ENCODE assay signal across 25 mouse cellular contexts in genomic region chr9:118726550-118726949, GRCm38 (mm10).
DNase-seq lines count a peak whose midpoint lies in the region; ATAC-seq and TF ChIP-seq lines count a peak whose summit lies in the region.
"Had no signal": no experiment of that assay in that cellular context is flagged by ENCODE, and none has a peak within 500 bp of the region (broad histone marks: within the 10 kb centered on the region; RNA-seq: fewer than 3 reads in every experiment).

No protein-coding gene starts in this region.

- no peak for ATAC-seq in heart, embryonic 13.5 days (ENCODE audit: extremely low read depth, insufficient number of reproducible peaks, low FRiP score, low TSS enrichment)
- ATAC-seq in megakaryocyte progenitor cell, adult 5-6 weeks (replicated peaks; ENCODE audit: poor library complexity) = peak; percentile 90
- ATAC-seq: intestine, postnatal 0 days; midbrain, embryonic 16.5 days had no signal

- H3K4me1 ChIP-seq in heart, embryonic 13.5 days = peaks cover 69% of the 10 kb centered on the region
- peaks cover 36% of the 10 kb centered on the region for H3K4me1 ChIP-seq in spleen, adult 2 months (ENCODE audit: control insufficient read depth, insufficient read depth, insufficient read length)
- H3K4me1 ChIP-seq: forebrain, embryonic 12.5 days; liver, embryonic 13.5 days had no signal

- no peak for TF ChIP-seq POLR2A in spleen, adult 2 months (IDR thresholded peaks at IDR 0.05; ENCODE audit: low read depth, low read length)

- no peak overlapping the region for H3K4me3 ChIP-seq in heart, embryonic 13.5 days
- no peak overlapping the region for H3K4me3 ChIP-seq in spleen, adult 2 months (ENCODE audit: extremely low read depth, insufficient read depth, insufficient read length)
- H3K4me3 ChIP-seq: embryonic facial prominence, embryonic 13.5 days; erythroblast, embryonic 14.5 days; forebrain, embryonic 12.5 days; hindbrain, embryonic 12.5 days; kidney, embryonic 15.5 days; liver, embryonic 13.5 days; myocyte had no signal

- intact Hi-C loops in heart, postnatal 25 days (cut with DNase I) = no loop called here

- no peak for TF ChIP-seq CTCF in spleen, adult 2 months (IDR thresholded peaks at IDR 0.05; ENCODE audit: extremely low read depth, insufficient read depth, insufficient read length, insufficient replicate concordance)

- no peak overlapping the region for H3K4me2 ChIP-seq in heart, embryonic 13.5 days
- H3K4me2 ChIP-seq: embryonic facial prominence, embryonic 13.5 days; forebrain, embryonic 12.5 days; hindbrain, embryonic 12.5 days; kidney, embryonic 15.5 days; liver, embryonic 13.5 days; lung, embryonic 14.5 days had no signal

- peaks cover 11% of the 10 kb centered on the region for H3K36me3 ChIP-seq in heart, embryonic 13.5 days
- H3K36me3 ChIP-seq in spleen, adult 2 months (ENCODE audit: control insufficient read depth, insufficient read depth, low read length) = no peaks in the 10 kb centered on the region
- H3K36me3 ChIP-seq: forebrain, embryonic 12.5 days; hindbrain, embryonic 12.5 days; liver, embryonic 13.5 days had no signal

- WGBS in heart, embryonic 13.5 days = 72% methylated on average over 4 of the region's 4 CpGs
- WGBS in spleen, adult 2 months = 21% methylated on average over 4 of the region's 4 CpGs

- no peak for DNase-seq in heart, postnatal 25 days (ENCODE audit: low spot score)
- DNase-seq in spleen, adult 2 months (ENCODE audit: low read depth in 1 of 2, low spot score in 2 of 2) = peak; percentile 17 to 23
- no peak for DNase-seq in spleen, postnatal 4 days (ENCODE audit: low spot score in 2 of 2)
- DNase-seq in gastrocnemius, adult 18-20 months (ENCODE audit: low spot score) = no peak
- no peak for DNase-seq in testis, postnatal 10 days (ENCODE audit: low spot score)
- DNase-seq: adrenal gland, postnatal 10 days; cerebellum, adult 18-20 months; cerebellum, postnatal 14 days; embryo, embryonic 11 days; kidney, postnatal 36 days; liver, embryonic 13.5 days; lung, embryonic 14.5 days; right cerebral cortex, adult 18-20 months; right cerebral cortex, postnatal 4 days had no signal

- peak overlapping the region; percentile 54 for H3K27ac ChIP-seq in heart, embryonic 13.5 days (replicated peaks)
- peak overlapping the region; percentile 14 for H3K27ac ChIP-seq in spleen, adult 2 months (ENCODE audit: insufficient read depth, low read length)
- H3K27ac ChIP-seq: embryonic facial prominence, embryonic 13.5 days; forebrain, embryonic 12.5 days; hindbrain, embryonic 12.5 days; kidney, embryonic 15.5 days; liver, embryonic 13.5 days; stomach, postnatal 0 days had no signal

- peaks cover 5% of the 10 kb centered on the region; the same call in 1 of the 2 replicates for H3K9me3 ChIP-seq in heart, embryonic 13.5 days
- H3K9me3 ChIP-seq: embryonic facial prominence, embryonic 13.5 days; forebrain, embryonic 12.5 days; hindbrain, embryonic 12.5 days; kidney, embryonic 15.5 days; liver, embryonic 13.5 days had no signal

- no peak overlapping the region; the same call in 1 of the 2 replicates for H3K9ac ChIP-seq in heart, embryonic 13.5 days
- H3K9ac ChIP-seq: embryonic facial prominence, embryonic 13.5 days; forebrain, embryonic 12.5 days; hindbrain, embryonic 12.5 days; kidney, embryonic 15.5 days; liver, embryonic 13.5 days; lung, embryonic 14.5 days had no signal

- no peaks in the 10 kb centered on the region for H3K27me3 ChIP-seq in heart, embryonic 13.5 days (replicated peaks)
- no peaks in the 10 kb centered on the region for H3K27me3 ChIP-seq in spleen, adult 2 months (ENCODE audit: control insufficient read depth, insufficient read depth, low read length)
- H3K27me3 ChIP-seq: embryonic facial prominence, embryonic 13.5 days; forebrain, embryonic 12.5 days; hindbrain, embryonic 12.5 days; kidney, embryonic 15.5 days; liver, embryonic 13.5 days had no signal

Comparison
In these comparisons a context has a peak if more than half of its experiments do, and no peak if none do; other contexts are left out.
1. DNase-seq: peak in spleen, adult 2 months (2 of 2); none in heart, postnatal 25 days (single experiment), spleen, postnatal 4 days (0 of 2), gastrocnemius, adult 18-20 months (single experiment) and testis, postnatal 10 days (single experiment).